Comparison of ENCODE assay signal across 10 mouse cellular contexts in the genomic region with DNA sequence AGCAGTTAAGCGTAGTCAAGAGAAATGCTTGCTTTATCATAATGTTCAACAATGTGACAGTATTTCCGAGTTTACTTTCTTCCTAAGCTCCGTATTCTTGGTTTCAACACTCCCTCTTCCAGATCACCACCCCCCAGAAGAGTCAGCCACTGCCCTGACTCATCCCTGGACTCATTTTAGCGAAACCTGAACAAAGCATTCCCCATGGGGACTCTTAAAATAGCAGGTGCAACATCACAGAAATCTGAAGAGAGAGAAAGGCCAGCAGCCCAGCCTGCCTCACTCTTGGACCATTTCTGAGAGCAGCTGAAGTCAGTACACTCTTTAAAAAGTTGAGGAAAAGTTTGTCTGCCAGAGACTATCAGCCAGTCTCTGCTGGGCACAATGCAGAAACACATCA. TPM values are rescaled to one million over a fixed set of nuclear protein-coding genes. Genes with fewer than 3 reads are reported as not detected.
DNase-seq lines count a peak whose midpoint lies in the region; ATAC-seq and TF ChIP-seq lines count a peak whose summit lies in the region.
"Had no signal": no experiment of that assay in that cellular context is flagged by ENCODE, and none has a peak within 500 bp of the region (broad histone marks: within the 10 kb centered on the region; RNA-seq: fewer than 3 reads in every experiment).

No protein-coding gene starts in this region.

- no peaks in the 10 kb centered on the region for H3K9me3 ChIP-seq in heart, postnatal 0 days (replicated peaks; ENCODE audit: control insufficient read depth, low read length)
- H3K9me3 ChIP-seq in embryonic facial prominence, embryonic 11.5 days (replicated peaks; ENCODE audit: control insufficient read depth, low read length): no peaks in the 10 kb centered on the region
- H3K9me3 ChIP-seq in hindbrain, embryonic 14.5 days (ENCODE audit: control insufficient read depth, low read length): no peaks in the 10 kb centered on the region
- no peaks in the 10 kb centered on the region for H3K9me3 ChIP-seq in midbrain, embryonic 16.5 days (replicated peaks; ENCODE audit: control insufficient read depth, low read length, poor library complexity, severe bottlenecking)

- H3K9ac ChIP-seq in heart, postnatal 0 days (replicated peaks; ENCODE audit: low read depth, low read length): no peak overlapping the region
- H3K9ac ChIP-seq in embryonic facial prominence, embryonic 11.5 days (replicated peaks; ENCODE audit: low read length): no peak overlapping the region
- peak overlapping the region; percentile 94 for H3K9ac ChIP-seq in hindbrain, embryonic 14.5 days
- 0 out of 2 replicates have a peak overlapping the region, but pooled peaks have one; percentile 26 for H3K9ac ChIP-seq in midbrain, embryonic 16.5 days (ENCODE audit: low read depth, low read length)

- H3K36me3 ChIP-seq in heart, postnatal 0 days (replicated peaks; ENCODE audit: control insufficient read depth, insufficient read depth, low read length): no peaks in the 10 kb centered on the region
- no peaks in the 10 kb centered on the region for H3K36me3 ChIP-seq in embryonic facial prominence, embryonic 11.5 days (replicated peaks; ENCODE audit: control insufficient read depth, insufficient read depth, low read depth, low read length)
- no peaks in the 10 kb centered on the region for H3K36me3 ChIP-seq in hindbrain, embryonic 14.5 days (replicated peaks; ENCODE audit: control insufficient read depth, insufficient read depth)
- no peaks in the 10 kb centered on the region for H3K36me3 ChIP-seq in midbrain, embryonic 16.5 days (ENCODE audit: control insufficient read depth, insufficient read depth, low read length)

- ATAC-seq in heart, postnatal 0 days (ENCODE audit: insufficient read depth, low read depth): no peak
- no peak for ATAC-seq in embryonic facial prominence, embryonic 11.5 days (replicated peaks; ENCODE audit: insufficient number of reproducible peaks, low FRiP score, low TSS enrichment, low read depth)
- no peak for ATAC-seq in hindbrain, embryonic 14.5 days (ENCODE audit: low FRiP score)
- no peak for ATAC-seq in midbrain, embryonic 16.5 days

- DNase-seq in heart, postnatal 0 days (ENCODE audit: low spot score): no peak
- DNase-seq in heart, adult 9 months (ENCODE audit: low spot score in 2 of 2): no peak
- no peak for DNase-seq in embryonic facial prominence, embryonic 11.5 days (ENCODE audit: low spot score)
- DNase-seq in hindbrain, embryonic 14.5 days (ENCODE audit: low spot score): no peak
- no peak for DNase-seq in thymus, postnatal 0 days (ENCODE audit: low spot score)
- no peak for DNase-seq in ovary, postnatal 10 days (ENCODE audit: low spot score)
- DNase-seq in spleen, postnatal 4 days (ENCODE audit: low spot score in 2 of 2): no peak
- DNase-seq: kidney, adult 18-20 months had no signal

- H3K4me3 ChIP-seq in heart, postnatal 0 days (ENCODE audit: low read depth, low read length): no peak overlapping the region
- H3K4me3 ChIP-seq in embryonic facial prominence, embryonic 11.5 days (ENCODE audit: low read depth, low read length): peak overlapping the region; percentile 73
- H3K4me3 ChIP-seq in hindbrain, embryonic 14.5 days (replicated peaks; ENCODE audit: low read length): peak overlapping the region; percentile 84
- H3K4me3 ChIP-seq in midbrain, embryonic 16.5 days (ENCODE audit: low read depth, low read length): peak overlapping the region; percentile 84

- no peak for TF ChIP-seq CTCF in heart, postnatal 0 days (IDR thresholded peaks at IDR 0.05; ENCODE audit: low read depth)

- WGBS in heart, postnatal 0 days: 49% methylated on average over 4 of the region's 4 CpGs
- 66% methylated on average over 4 of the region's 4 CpGs for WGBS in embryonic facial prominence, embryonic 11.5 days
- WGBS in hindbrain, embryonic 14.5 days: 64% methylated on average over 4 of the region's 4 CpGs
- 47% methylated on average over 4 of the region's 4 CpGs for WGBS in midbrain, embryonic 16.5 days

- no peaks in the 10 kb centered on the region for H3K27me3 ChIP-seq in heart, postnatal 0 days (ENCODE audit: control insufficient read depth, insufficient read depth, low read length)
- H3K27me3 ChIP-seq in embryonic facial prominence, embryonic 11.5 days (ENCODE audit: control insufficient read depth, insufficient read depth, low read length): no peaks in the 10 kb centered on the region
- no peaks in the 10 kb centered on the region for H3K27me3 ChIP-seq in hindbrain, embryonic 14.5 days (ENCODE audit: control insufficient read depth, insufficient read depth, low read length)
- H3K27me3 ChIP-seq in midbrain, embryonic 16.5 days (ENCODE audit: control insufficient read depth, insufficient read depth, low read depth, low read length): no peaks in the 10 kb centered on the region

- H3K4me2 ChIP-seq in heart, postnatal 0 days (ENCODE audit: low read depth, low read length): peak overlapping the region; percentile 95; the same call in 1 of the 2 replicates
- H3K4me2 ChIP-seq in embryonic facial prominence, embryonic 11.5 days (ENCODE audit: low read depth, low read length): peak overlapping the region; percentile 77
- peak overlapping the region; percentile 77 for H3K4me2 ChIP-seq in hindbrain, embryonic 14.5 days (replicated peaks)
- H3K4me2 ChIP-seq in midbrain, embryonic 16.5 days (ENCODE audit: low read length): peak overlapping the region; percentile 58

- no peak for TF ChIP-seq EP300 in heart, postnatal 0 days (IDR thresholded peaks at IDR 0.05; ENCODE audit: low read depth)

- H3K27ac ChIP-seq in heart, postnatal 0 days (ENCODE audit: low read depth): no peak overlapping the region
- no peak overlapping the region for H3K27ac ChIP-seq in embryonic facial prominence, embryonic 11.5 days (replicated peaks; ENCODE audit: low read depth, low read length)
- no peak overlapping the region for H3K27ac ChIP-seq in hindbrain, embryonic 14.5 days
- no peak overlapping the region for H3K27ac ChIP-seq in midbrain, embryonic 16.5 days (ENCODE audit: low read length)

- no peaks in the 10 kb centered on the region for H3K4me1 ChIP-seq in heart, postnatal 0 days (ENCODE audit: control insufficient read depth, insufficient read depth)
- no peaks in the 10 kb centered on the region for H3K4me1 ChIP-seq in embryonic facial prominence, embryonic 11.5 days (ENCODE audit: control insufficient read depth, insufficient read depth, low read length)
- H3K4me1 ChIP-seq in hindbrain, embryonic 14.5 days (replicated peaks; ENCODE audit: control insufficient read depth, insufficient read depth, low read length): peaks cover 25% of the 10 kb centered on the region
- H3K4me1 ChIP-seq in midbrain, embryonic 16.5 days (ENCODE audit: control insufficient read depth, insufficient read depth, low read length): peaks cover 22% of the 10 kb centered on the region

RNA-seq across cellular contexts. Expression of gene Tmtc2, which starts 2.4 kb away (rescaled TPM):
- 4.5 and 5.1 TPM in 2 replicates for total RNA-seq in heart, postnatal 0 days (2014; rRNA removed; ENCODE audit: low replicate concordance)
- 1.5 and 1.9 TPM in 2 replicates for polyA plus RNA-seq in heart, postnatal 0 days (2015; fragmentation: Nextera tagmentation; extraction: Ambion mirVana)
- polyA plus RNA-seq in embryonic facial prominence, embryonic 11.5 days (2014; fragmentation: Nextera tagmentation; extraction: Ambion mirVana): 7.6 and 7.8 TPM in 2 replicates
- polyA plus RNA-seq in hindbrain, embryonic 14.5 days (2014; fragmentation: Nextera tagmentation; extraction: Ambion mirVana): 7.0 and 7.3 TPM in 2 replicates
- 6.4 and 8.2 TPM in 2 replicates for polyA plus RNA-seq in midbrain, embryonic 16.5 days (2015; fragmentation: Nextera tagmentation; extraction: Ambion mirVana)
- 0.55 and 0.65 TPM in 2 replicates for polyA plus RNA-seq in thymus, postnatal 0 days (2015; fragmentation: Nextera tagmentation; extraction: Ambion mirVana)
- total RNA-seq: MEL had no signal

Comparison
In these comparisons a context has a peak if more than half of its experiments do, and no peak if none do; other contexts are left out.
1. H3K9ac ChIP-seq: peak in hindbrain, embryonic 14.5 days (single experiment) and midbrain, embryonic 16.5 days (single experiment); none in heart, postnatal 0 days (single experiment) and embryonic facial prominence, embryonic 11.5 days (single experiment).
2. Peak in every context shown above with its lines, with median percentiles within 50 percentile points of each other: H3K4me2 ChIP-seq.